Mouse (Mus musculus) stomach, embryonic 15.5 days (tissue): ENCODE data around the gene Ywhae. TPM values are rescaled to one million over a fixed set of nuclear protein-coding genes. Genes with fewer than 3 reads are reported as not detected.

ENCODE experiments used
- ATAC-seq: fragments of 200-750 bp; cut with Nextera tagmentation; 2 replicates; pipeline ENCODE4 v1.8.0; 2017; ENCODE audit warnings: low read depth, moderate number of reproducible peaks, moderate TSS enrichment; ENCODE audit not compliant: insufficient read depth, low FRiP score
- H3K27ac ChIP-seq: fragments of 300-500 bp; sonication (generic); 2 replicates; pipeline ENCODE4 v1.5.1; 2015; ENCODE audit warnings: mild to moderate bottlenecking, inconsistent platforms
- H3K27me3 ChIP-seq: fragments of 300-500 bp; sonication (generic); replicated peaks from 2 replicates; pipeline ENCODE4 v1.6.1; 2015; ENCODE audit warnings: inconsistent platforms
- H3K36me3 ChIP-seq: fragments of 300-500 bp; sonication (generic); 2 replicates; pipeline ENCODE4 v1.6.1; 2015; ENCODE audit warnings: inconsistent platforms
- H3K4me1 ChIP-seq: fragments of 300-500 bp; sonication (generic); 2 replicates; pipeline ENCODE4 v1.6.1; 2015; ENCODE audit warnings: inconsistent platforms
- H3K4me2 ChIP-seq: fragments of 300-500 bp; sonication (generic); 2 replicates; pipeline ENCODE4 v1.6.1; 2015; ENCODE audit warnings: mild to moderate bottlenecking, inconsistent platforms
- H3K4me3 ChIP-seq: fragments of 300-500 bp; sonication (generic); replicated peaks from 2 replicates; pipeline ENCODE4 v1.5.1; 2015; ENCODE audit warnings: inconsistent platforms
- H3K9ac ChIP-seq: fragments of 300-500 bp; sonication (generic); 2 replicates; pipeline ENCODE4 v1.6.1; 2015; ENCODE audit warnings: inconsistent platforms
- H3K9me3 ChIP-seq: fragments of 300-500 bp; sonication (generic); 2 replicates; pipeline ENCODE4 v1.6.1; 2016; ENCODE audit warnings: inconsistent platforms
- WGBS: fragments of 180-500 bp; shearing (Covaris S2); methylation state at CpG from one replicate; pipeline ENCODE4 v1.1.7; 2015; 5-methylcytosine and 5-hydroxymethylcytosine counted together
- polyA plus RNA-seq: library from polyadenylated mRNA; unstranded; fragments of >200 nt; fragmentation: Nextera tagmentation; extraction: Ambion mirVana; gene quantifications from 2 replicates; pipeline ENCODE4 v1.2.1, GENCODE M21; 2015

The Ywhae gene
- polyA plus RNA-seq, 1 experiment from 2014 or later: 701 TPM

DNA sequence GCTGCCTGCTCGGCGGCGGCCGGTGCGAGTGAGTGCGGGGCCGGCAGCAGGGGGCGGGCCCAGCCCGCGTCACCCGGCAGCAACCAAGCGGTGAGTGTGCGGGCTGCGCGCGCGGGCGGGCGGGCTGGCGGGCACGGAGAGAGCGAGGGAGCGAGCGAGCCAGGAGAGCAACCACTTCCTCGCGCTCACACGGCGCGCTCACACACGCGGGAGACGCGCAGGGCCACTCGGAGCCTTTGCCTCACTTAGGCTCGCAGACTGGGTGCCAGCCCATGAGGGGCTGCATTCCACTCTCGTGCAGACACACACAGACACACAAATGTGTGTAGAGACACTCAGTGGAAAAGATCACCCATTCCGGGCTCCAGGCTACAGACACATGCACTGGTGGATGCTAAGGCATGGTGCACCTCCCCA lies 63.4 kb downstream of the Ywhae start, which contains the start of gene Doc2b:
Gene Doc2b, minus strand, starts transcription at position 21 of the 417 bp plus-strand sequence.
- Histone ChIP-seq H3K27ac (no peak within 1 kb of the TSS), H3K9me3 (no peaks in the 10 kb centered on the region), H3K4me1 (peaks cover 11% of the 10 kb centered on the region; the same call in 1 of the 2 replicates), H3K27me3 (peaks cover 25% of the 10 kb centered on the region), H3K36me3 (no peaks in the 10 kb centered on the region), H3K4me2 (peak within 1 kb of the TSS; percentile 72), H3K4me3 (peak within 1 kb of the TSS; percentile 46), H3K9ac (peak within 1 kb of the TSS; percentile 1; the same call in 1 of the 2 replicates)
- 4% methylated on average over 33 of the region's 37 CpGs for WGBS
- ATAC-seq: peak; percentile 32; the same call in 1 of the 2 replicates

DNA sequence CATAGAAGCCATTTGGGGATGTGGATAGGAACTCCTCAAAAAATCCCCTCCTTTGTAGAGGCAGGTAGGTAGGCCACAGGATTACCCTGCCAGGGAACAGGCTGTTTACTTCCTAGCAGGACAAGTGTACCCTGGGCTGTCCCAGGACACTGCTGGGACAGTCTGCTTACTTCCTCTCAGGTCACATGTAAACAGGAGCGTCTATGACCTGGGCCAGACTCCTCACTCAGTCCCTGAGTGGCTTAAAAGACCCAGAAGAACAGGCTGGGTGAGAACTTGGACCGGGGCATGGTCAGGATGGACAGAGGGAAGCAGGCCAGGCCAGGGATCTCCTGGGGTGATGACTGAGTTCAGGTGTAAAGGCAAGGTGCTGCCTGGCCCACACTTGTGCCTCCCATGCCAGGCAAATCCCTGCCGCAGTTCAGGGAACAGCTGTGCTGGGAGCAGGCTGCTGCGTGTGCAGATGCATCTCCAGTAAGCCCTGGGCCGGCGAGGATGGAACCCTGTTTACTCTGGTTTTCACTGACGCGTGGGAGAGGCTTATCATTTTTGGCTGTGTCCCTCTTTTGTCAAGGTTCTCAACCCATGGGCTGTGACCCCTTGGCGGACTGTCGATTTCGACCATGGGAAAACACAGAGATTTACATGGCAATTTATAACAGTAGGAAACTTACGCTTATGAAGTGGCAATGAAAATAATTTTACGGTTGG lies 64.0 kb downstream of the Ywhae start:
- Histone ChIP-seq H3K27me3 (peaks cover 25% of the 10 kb centered on the region), H3K4me1 (peaks cover 11% of the 10 kb centered on the region; the same call in 1 of the 2 replicates), H3K27ac (no peak overlapping the region), H3K4me3 (no peak overlapping the region), H3K9me3 (no peaks in the 10 kb centered on the region), H3K4me2 (peak overlapping the region; percentile 72; the same call in 1 of the 2 replicates), H3K36me3 (no peaks in the 10 kb centered on the region), H3K9ac (no peak overlapping the region)
- ATAC-seq: no peak; the same call in 1 of the 2 replicates
- 63% methylated on average over 13 of the region's 13 CpGs for WGBS

GRCm38 (mm10) chr11:75801369-75801768 lies 68.7 kb downstream of the Ywhae start:
- no peak overlapping the region for H3K27ac ChIP-seq
- ATAC-seq: no peak
- H3K27me3 ChIP-seq: 0 out of 2 replicates have a peak, but pooled peaks cover 6% of the 10 kb centered on the region
- no peak overlapping the region for H3K4me2 ChIP-seq
- 80% methylated on average over 4 of the region's 4 CpGs for WGBS
- no peak overlapping the region for H3K9ac ChIP-seq
- H3K4me1 ChIP-seq: no peaks in the 10 kb centered on the region; the same call in 1 of the 2 replicates
- no peaks in the 10 kb centered on the region for H3K9me3 ChIP-seq
- no peak overlapping the region for H3K4me3 ChIP-seq
- no peaks in the 10 kb centered on the region for H3K36me3 ChIP-seq

- H3K27me3 ChIP-seq: 0 out of 2 replicates have a peak, but pooled peaks cover 6% of the 10 kb centered on the region
- H3K36me3 ChIP-seq: no peaks in the 10 kb centered on the region
- no peak overlapping the region for H3K4me2 ChIP-seq
- no peak for ATAC-seq
- no peak overlapping the region for H3K9ac ChIP-seq
- no peaks in the 10 kb centered on the region; the same call in 1 of the 2 replicates for H3K4me1 ChIP-seq
- H3K27ac ChIP-seq: no peak overlapping the region
- no peaks in the 10 kb centered on the region for H3K9me3 ChIP-seq
- WGBS: 59% methylated on average over 7 of the region's 7 CpGs
- no peak overlapping the region for H3K4me3 ChIP-seq
Measured at GRCm38 (mm10) chr11:75801771-75802550, 69.3 kb downstream of the Ywhae start.

GRCm38 (mm10) chr11:75807486-75807885 lies 74.8 kb downstream of the Ywhae start:
- Histone ChIP-seq H3K27ac (0 out of 2 replicates have a peak overlapping the region, but pooled peaks have one; percentile 31), H3K4me3 (no peak overlapping the region), H3K4me1 (peaks cover 18% of the 10 kb centered on the region), H3K4me2 (no peak overlapping the region), H3K36me3 (no peaks in the 10 kb centered on the region), H3K9ac (no peak overlapping the region), H3K9me3 (no peaks in the 10 kb centered on the region), H3K27me3 (no peaks in the 10 kb centered on the region)
- WGBS: 32% methylated on average over 5 of the region's 5 CpGs
- no peak for ATAC-seq

DNA sequence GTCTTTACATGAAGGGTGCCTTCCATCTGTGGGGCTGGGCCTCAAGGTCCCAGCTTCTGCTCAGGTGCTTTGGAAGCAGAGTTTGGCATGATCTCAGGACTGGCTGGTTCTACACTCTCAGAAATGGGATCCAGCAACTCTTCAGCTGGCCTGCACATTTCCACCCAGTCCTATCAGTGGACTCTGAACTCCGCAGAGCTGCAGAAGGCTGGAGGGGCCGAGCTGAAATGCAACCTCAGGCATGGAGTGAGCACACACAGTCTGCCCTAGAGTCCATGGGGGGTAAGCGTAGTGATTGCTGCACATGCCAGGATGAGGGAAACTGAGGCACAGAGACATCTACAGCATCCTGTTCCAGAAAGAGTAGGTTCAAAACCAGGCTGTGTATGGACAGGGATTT lies 77.9 kb downstream of the Ywhae start:
- ATAC-seq: no peak
- Histone ChIP-seq H3K27ac (peak overlapping the region; percentile 44; the same call in 1 of the 2 replicates), H3K4me1 (peaks cover 30% of the 10 kb centered on the region), H3K4me2 (no peak overlapping the region), H3K9ac (no peak overlapping the region), H3K9me3 (no peaks in the 10 kb centered on the region), H3K4me3 (no peak overlapping the region), H3K36me3 (no peaks in the 10 kb centered on the region), H3K27me3 (no peaks in the 10 kb centered on the region)
- 84% methylated on average over 3 of the region's 3 CpGs for WGBS

GRCm38 (mm10) chr11:75811900-75812299 lies 79.2 kb downstream of the Ywhae start:
- no peaks in the 10 kb centered on the region for H3K9me3 ChIP-seq
- peak overlapping the region; percentile 23; the same call in 1 of the 2 replicates for H3K4me2 ChIP-seq
- no peaks in the 10 kb centered on the region for H3K36me3 ChIP-seq
- H3K9ac ChIP-seq: no peak overlapping the region
- H3K27me3 ChIP-seq: no peaks in the 10 kb centered on the region
- peak; percentile 89 for ATAC-seq
- no peak overlapping the region for H3K4me3 ChIP-seq
- H3K4me1 ChIP-seq: peaks cover 30% of the 10 kb centered on the region
- WGBS: 1% methylated on average over 3 of the region's 3 CpGs
- H3K27ac ChIP-seq: peak overlapping the region; percentile 96

DNA sequence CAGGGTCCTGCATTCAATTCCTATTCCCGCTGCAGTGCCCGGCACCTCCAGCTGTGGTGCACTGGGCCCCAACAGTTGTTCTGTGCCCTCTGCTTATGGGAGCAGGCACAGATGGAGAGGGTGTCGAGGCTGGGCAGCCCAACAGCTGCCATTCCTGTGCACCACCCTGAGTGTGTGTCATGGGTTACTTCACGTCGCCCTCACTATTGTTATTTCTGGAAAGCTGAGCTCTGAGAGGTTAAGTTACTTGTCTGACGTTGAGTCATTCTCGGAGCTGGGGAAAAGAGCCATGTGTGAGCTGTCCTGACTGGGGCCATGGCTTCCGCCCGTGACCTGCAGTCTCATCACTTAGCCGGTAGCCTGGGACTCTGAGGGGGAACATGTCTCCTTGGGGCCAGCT lies 80.4 kb downstream of the Ywhae start:
- Histone ChIP-seq H3K4me3 (no peak overlapping the region), H3K27me3 (no peaks in the 10 kb centered on the region), H3K4me1 (peaks cover 23% of the 10 kb centered on the region), H3K9me3 (no peaks in the 10 kb centered on the region), H3K36me3 (no peaks in the 10 kb centered on the region), H3K9ac (no peak overlapping the region), H3K27ac (peak overlapping the region; percentile 96), H3K4me2 (no peak overlapping the region)
- ATAC-seq: no peak
- 53% methylated on average over 10 of the region's 10 CpGs for WGBS

Other genes starting within 250 kb of the Ywhae start
- gene Prpf8, start 246.1 kb upstream of the Ywhae start, polyA plus RNA-seq: 49.9 and 58.6 TPM in 2 replicates
- gene Rilp, start 222.8 kb upstream of the Ywhae start, polyA plus RNA-seq: 1.0 and 1.1 TPM in 2 replicates
- gene Scarf1, start 219.3 kb upstream of the Ywhae start, polyA plus RNA-seq: 6.3 and 7.1 TPM in 2 replicates
- gene Slc43a2, start 201.2 kb upstream of the Ywhae start, polyA plus RNA-seq: 4.9 and 6.3 TPM in 2 replicates
- 82.4 and 83.4 TPM in 2 replicates for gene Pitpna, start 144.8 kb upstream of the Ywhae start, polyA plus RNA-seq
- gene Inpp5k, start 101.9 kb upstream of the Ywhae start, polyA plus RNA-seq: 18.9 and 20.2 TPM in 2 replicates
- gene Myo1c, start 82.4 kb upstream of the Ywhae start, polyA plus RNA-seq: 55.5 and 56.4 TPM in 2 replicates
- gene Crk, start 53.6 kb upstream of the Ywhae start, polyA plus RNA-seq: 108 and 116 TPM in 2 replicates
- 1.4 and 1.5 TPM in 2 replicates for gene Doc2b, start 63.2 kb downstream of the Ywhae start, polyA plus RNA-seq
- 12.7 and 14.5 TPM in 2 replicates for gene Rph3al, start 205.6 kb downstream of the Ywhae start, polyA plus RNA-seq